Mouse (Mus musculus) CH12.LX (cell line): Measurements from ENCODE around the gene Cdc42bpa. TPM values are rescaled to one million over a fixed set of nuclear protein-coding genes. Genes with fewer than 3 reads are reported as not detected.

Experiments
- DNase-seq: peaks from one replicate; pipeline ENCODE4 v3.0.0-alpha.2; 2013; ENCODE audit errors: extremely low read depth
- H3K27ac ChIP-seq: 2 replicates; pipeline ENCODE4 v1.5.1; 2012; ENCODE audit warnings: low read depth, mild to moderate bottlenecking, control low read depth, moderate library complexity; ENCODE audit not compliant: insufficient read depth
- H3K27me3 ChIP-seq: replicated peaks from 2 replicates; pipeline ENCODE3; 2012; ENCODE audit warnings: inconsistent platforms
- H3K36me3 ChIP-seq, 2 experiments: replicated peaks in 1 of 2; 2 replicates each; pipeline versions ENCODE3 to v1.6.1; 2012; ENCODE audit warnings: inconsistent platforms in 1 of 2, low read length in 1 of 2, mild to moderate bottlenecking in 1 of 2, mixed read lengths in 1 of 2, moderate library complexity in 1 of 2; ENCODE audit not compliant: control insufficient read depth in 1 of 2, insufficient read depth in 1 of 2
- H3K4me1 ChIP-seq, 2 experiments: 2 replicates each; pipeline ENCODE4 v1.6.1; 2012; ENCODE audit warnings: inconsistent platforms in 1 of 2, moderate library complexity in 1 of 2; ENCODE audit not compliant: insufficient read depth in 2 of 2, control insufficient read depth in 1 of 2
- H3K4me2 ChIP-seq: 2 replicates; pipeline ENCODE4 v1.6.1; 2012; ENCODE audit warnings: low read depth, mild to moderate bottlenecking, control low read depth; ENCODE audit not compliant: poor library complexity, insufficient read depth, severe bottlenecking
- H3K4me3 ChIP-seq, 3 experiments: fragments of 150-350 bp in 1 of 3; sonication (generic) in 1 of 3; replicated peaks in 1 of 3; 2 replicates each; pipeline versions ENCODE3 to v1.5.1; 2011 to 2012; ENCODE audit warnings: low read depth in 2 of 3, low read length in 2 of 3, mild to moderate bottlenecking in 2 of 3, moderate library complexity in 2 of 3, control low read depth in 1 of 3, improper control_type of control experiment in 1 of 3, inconsistent platforms in 1 of 3, mixed read lengths in 1 of 3; ENCODE audit not compliant: poor library complexity in 1 of 3
- H3K79me2 ChIP-seq: replicated peaks from 2 replicates; pipeline ENCODE4 v1.6.1; 2012; ENCODE audit warnings: mild to moderate bottlenecking, moderate library complexity; ENCODE audit not compliant: control insufficient read depth, poor library complexity, insufficient read depth, severe bottlenecking; ENCODE audit errors: extremely low read depth
- H3K9ac ChIP-seq: 2 replicates; pipeline ENCODE4 v1.6.1; 2012; ENCODE audit warnings: low read depth, mild to moderate bottlenecking, control low read depth, moderate library complexity; ENCODE audit not compliant: insufficient read depth
- H3K9me3 ChIP-seq: replicated peaks from 2 replicates; pipeline ENCODE3; 2012; ENCODE audit warnings: low read length, inconsistent platforms, mixed read lengths
- BHLHE40 ChIP-seq: IDR thresholded peaks from 2 replicates; pipeline ENCODE4 v1.6.1; 2011; ENCODE audit warnings: mild to moderate bottlenecking, low read depth, low read length, improper control_type of control experiment
- CHD1 ChIP-seq: IDR thresholded peaks from 2 replicates; pipeline ENCODE4 v1.6.1; 2012; ENCODE audit warnings: low read depth, low read length, improper control_type of control experiment, inconsistent platforms
- CHD2 ChIP-seq: IDR thresholded peaks from 2 replicates; pipeline ENCODE4 v1.6.1; 2011; ENCODE audit warnings: low read length, improper control_type of control experiment
- E2F4 ChIP-seq: IDR thresholded peaks from 2 replicates; pipeline ENCODE4 v1.6.1; 2011; ENCODE audit warnings: low read depth, low read length, improper control_type of control experiment; ENCODE audit not compliant: insufficient replicate concordance
- ETS1 ChIP-seq: conservative IDR thresholded peaks from 2 replicates; pipeline ENCODE4 v1.6.1; 2012; ENCODE audit warnings: low read depth, mild to moderate bottlenecking, inconsistent platforms, low read length, improper control_type of control experiment, moderate library complexity
- GABPA ChIP-seq: IDR thresholded peaks from 2 replicates; pipeline ENCODE4 v1.6.1; 2012; ENCODE audit warnings: low read depth, low read length, improper control_type of control experiment, inconsistent platforms; ENCODE audit not compliant: insufficient replicate concordance
- HCFC1 ChIP-seq: IDR thresholded peaks from 2 replicates; pipeline ENCODE4 v1.6.1; 2012; ENCODE audit warnings: low read depth, mild to moderate bottlenecking, inconsistent platforms, low read length, improper control_type of control experiment
- JUND ChIP-seq: conservative IDR thresholded peaks from 2 replicates; pipeline ENCODE4 v1.6.1; 2011; ENCODE audit warnings: low read depth, low read length, improper control_type of control experiment
- KAT2A ChIP-seq: IDR thresholded peaks from 2 replicates; pipeline ENCODE4 v1.6.1; 2012; ENCODE audit warnings: low read length, improper control_type of control experiment, inconsistent platforms; ENCODE audit not compliant: insufficient replicate concordance
- MAFK ChIP-seq: IDR thresholded peaks from 2 replicates; pipeline ENCODE4 v1.6.1; 2011; ENCODE audit warnings: low read length, improper control_type of control experiment; ENCODE audit not compliant: insufficient replicate concordance
- MAX ChIP-seq: IDR thresholded peaks from 2 replicates; pipeline ENCODE4 v1.6.1; 2011; ENCODE audit warnings: low read length, improper control_type of control experiment
- MEF2A ChIP-seq: IDR thresholded peaks from 2 replicates; pipeline ENCODE4 v1.6.1; 2014; ENCODE audit warnings: low read depth, mild to moderate bottlenecking, inconsistent platforms, low read length, improper control_type of control experiment, borderline replicate concordance
- MXI1 ChIP-seq: IDR thresholded peaks from 2 replicates; pipeline ENCODE4 v1.6.1; 2011; ENCODE audit warnings: mild to moderate bottlenecking, low read depth, low read length, improper control_type of control experiment
- MYC ChIP-seq: IDR thresholded peaks from 2 replicates; pipeline ENCODE4 v1.6.1; 2011; ENCODE audit warnings: low read depth, mild to moderate bottlenecking, improper control_type of control experiment, low read length
- NELFE ChIP-seq: IDR thresholded peaks from 2 replicates; pipeline ENCODE4 v1.6.1; 2011; ENCODE audit warnings: low read depth, low read length, improper control_type of control experiment
- NRF1 ChIP-seq: IDR thresholded peaks from 2 replicates; pipeline ENCODE4 v1.6.1; 2014; ENCODE audit warnings: low read depth, mild to moderate bottlenecking, inconsistent platforms, low read length, improper control_type of control experiment, moderate library complexity
- PAX5 ChIP-seq: IDR thresholded peaks from 2 replicates; pipeline ENCODE4 v1.6.1; 2012; ENCODE audit warnings: low read length, inconsistent platforms, mixed read lengths
- POLR2A ChIP-seq: IDR thresholded peaks from 2 replicates; pipeline ENCODE4 v1.6.1; 2011; ENCODE audit warnings: low read depth, mild to moderate bottlenecking, improper control_type of control experiment, low read length
- POLR2AphosphoS2 ChIP-seq: IDR thresholded peaks from 2 replicates; pipeline ENCODE4 v1.6.1; 2011; ENCODE audit warnings: low read depth, low read length, improper control_type of control experiment
- RCOR1 ChIP-seq: conservative IDR thresholded peaks from 2 replicates; pipeline ENCODE4 v1.6.1; 2012; ENCODE audit warnings: low read depth, mild to moderate bottlenecking, inconsistent platforms, low read length, improper control_type of control experiment
- SIN3A ChIP-seq: IDR thresholded peaks from 2 replicates; pipeline ENCODE4 v1.6.1; 2012; ENCODE audit warnings: low read length, improper control_type of control experiment, inconsistent platforms
- SMC3 ChIP-seq: IDR thresholded peaks from 2 replicates; pipeline ENCODE4 v1.6.1; 2011; ENCODE audit warnings: low read depth, low read length, improper control_type of control experiment
- TCF12 ChIP-seq: IDR thresholded peaks from 2 replicates; pipeline ENCODE4 v1.6.1; 2014; ENCODE audit warnings: low read depth, mild to moderate bottlenecking, inconsistent platforms, low read length, improper control_type of control experiment
- UBTF ChIP-seq: IDR thresholded peaks from 2 replicates; pipeline ENCODE4 v1.6.1; 2012; ENCODE audit warnings: low read depth, mild to moderate bottlenecking, inconsistent platforms, low read length, improper control_type of control experiment, moderate library complexity
- USF1 ChIP-seq: IDR thresholded peaks from 2 replicates; pipeline ENCODE4 v1.6.1; 2014; ENCODE audit warnings: low read depth, mild to moderate bottlenecking, inconsistent platforms, low read length, improper control_type of control experiment
- ZC3H11A ChIP-seq: IDR thresholded peaks from 2 replicates; pipeline ENCODE4 v1.6.1; 2012; ENCODE audit warnings: low read depth, mild to moderate bottlenecking, inconsistent platforms, low read length, improper control_type of control experiment
- ZKSCAN1 ChIP-seq: IDR thresholded peaks from 2 replicates; pipeline ENCODE4 v1.6.1; 2012; ENCODE audit warnings: low read depth, inconsistent platforms, low read length, improper control_type of control experiment, borderline replicate concordance
- ZMIZ1 ChIP-seq: IDR thresholded peaks from 2 replicates; pipeline ENCODE4 v1.6.1; 2012; ENCODE audit warnings: low read depth, mild to moderate bottlenecking, inconsistent platforms, low read length, improper control_type of control experiment
- ZNF384 ChIP-seq: IDR thresholded peaks from 2 replicates; pipeline ENCODE4 v1.6.1; 2012; ENCODE audit warnings: low read depth, low read length, improper control_type of control experiment, inconsistent platforms
- dilution Hi-C: fragments of 300-500 bp; cut with MboI; formaldehyde crosslinking; loops from 2 replicates; pipeline ENCODE4 v1.14.3; 2020; ENCODE audit warnings: low sequenced_read_pairs; ENCODE audit not compliant: extremely low pct_unique_long_range_greater_than_20kb, extremely low pct_ligation_motif_present
- in situ Hi-C: fragments of 300-500 bp; cut with MboI; formaldehyde crosslinking; loops from 3 replicates; pipeline ENCODE4 v1.14.3; 2019; ENCODE audit warnings: low sequenced_read_pairs, low pct_ligation_motif_present, low pct_unique_long_range_greater_than_20kb, mixed read lengths
- polyA plus RNA-seq: library from polyadenylated mRNA; unstranded; fragments of >175 nt; gene quantifications from 2 replicates; pipeline ENCODE4 v1.2.1, GENCODE M21; 2012; ENCODE audit warnings: low read depth; ENCODE audit not compliant: insufficient read length
- total RNA-seq, 2 experiments: library from RNA; depleted of rRNA; stranded (reverse); fragments of 300-350 nt in 1 of 2; fragments of >200 nt in 1 of 2; gene quantifications; 2 replicates each; pipeline ENCODE4 v1.2.3; 2012 to 2014

The Cdc42bpa gene
- total and polyA plus RNA-seq, 3 experiments: 5.3 to 9.0 (median 5.6) TPM

- TF ChIP-seq E2F4: 0 out of 2 replicates have a peak, but pooled peaks have one; percentile 4
- peak; percentile 98 for TF ChIP-seq TCF12
- peak; percentile 36 for TF ChIP-seq SIN3A
- TF ChIP-seq MYC: peak; percentile 80
- no peak for TF ChIP-seq ZKSCAN1
- TF ChIP-seq ZMIZ1: peak; percentile 44; the same call in 1 of the 2 replicates
Observed at GRCm38 (mm10) chr1:180198959-180199714, 238.9 kb downstream of the Cdc42bpa start, which contains the start of gene Coq8a (continued).

GRCm38 (mm10) chr1:180199715-180200050, 239.4 kb downstream of the Cdc42bpa start:
- H3K4me3 ChIP-seq: peak overlapping the region in 1 of 3 experiments; percentile 11
- peaks cover 10% of the 10 kb centered on the region for H3K9me3 ChIP-seq
- dilution Hi-C loops (no loop called here), in situ Hi-C loops (no loop called here)
- peaks cover 7 to 49% of the 10 kb centered on the region in 2 experiments; a peak in 3 of 4 replicates for H3K4me1 ChIP-seq
- no peaks in the 10 kb centered on the region for H3K36me3 ChIP-seq
- peak overlapping the region; percentile 60 for H3K9ac ChIP-seq
- H3K4me2 ChIP-seq: peak overlapping the region; percentile 90
- peak overlapping the region; percentile 100 for H3K27ac ChIP-seq
- H3K79me2 ChIP-seq: peaks cover 8% of the 10 kb centered on the region
- TF ChIP-seq MYC (no peak), POLR2A (peak; percentile 77), JUND (no peak), GABPA (no peak), ZC3H11A (no peak), NELFE (peak; percentile 60; the same call in 1 of the 2 replicates), TCF12 (peak; percentile 81; the same call in 1 of the 2 replicates), SMC3 (0 out of 2 replicates have a peak, but pooled peaks have one; percentile 1), NRF1 (no peak), PAX5 (no peak), MXI1 (no peak), CHD2 (no peak), ETS1 (no peak), BHLHE40 (no peak; the same call in none of the 2 replicates), MAX (no peak; the same call in 1 of the 2 replicates), ZMIZ1 (no peak), POLR2AphosphoS2 (peak; percentile 73; the same call in 1 of the 2 replicates), RCOR1 (no peak), MAFK (no peak), MEF2A (peak; percentile 83), KAT2A (no peak), ZNF384 (no peak), UBTF (no peak), CHD1 (0 out of 2 replicates have a peak, but pooled peaks have one; percentile 26), HCFC1 (peak; percentile 23; the same call in 1 of the 2 replicates), USF1 (no peak)
- no peaks in the 10 kb centered on the region for H3K27me3 ChIP-seq
- DNase-seq: no peak
